Mouse (Mus musculus): ENCODE measurements around the gene Haus8. TPM values are rescaled to one million over a fixed set of nuclear protein-coding genes. Genes with fewer than 3 reads are reported as not detected.
"Not testable (repeated sequence)": the region's sequence is repeated elsewhere in the genome, so short reads cannot be mapped to it uniquely, and the experiment has no call there.

Gene Haus8
- polyA plus RNA-seq, 1 experiment from 2014 or later: 21.9 TPM

DNA sequence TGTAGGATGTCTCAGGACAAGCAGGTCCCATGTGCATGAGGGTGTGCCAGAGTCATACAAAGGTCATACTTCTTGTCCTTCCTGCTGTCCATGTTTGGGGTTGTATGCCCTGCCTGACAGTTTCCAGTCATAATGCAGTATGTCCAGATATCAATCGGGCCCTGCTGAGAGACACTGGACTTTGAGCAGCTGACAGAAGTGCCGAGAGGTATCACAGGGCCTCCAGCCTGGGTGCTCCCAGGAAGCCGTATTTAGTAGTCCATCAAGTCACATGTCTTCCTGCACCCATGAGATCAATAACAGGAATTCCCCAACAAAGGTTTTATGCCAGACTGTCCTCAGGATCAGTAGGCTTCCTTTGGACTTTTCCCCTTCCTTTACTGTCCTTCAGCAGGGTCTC is 27.0 kb upstream of the Haus8 start:
- no peak overlapping the region for H3K4me3 ChIP-seq (replicated peaks; ENCODE audit: low read depth, low read length)
- no peak for DNase-seq (ENCODE audit: low spot score)
- H3K4me1 ChIP-seq (replicated peaks; ENCODE audit: insufficient read depth, low read length): no peaks in the 10 kb centered on the region
- ATAC-seq (replicated peaks; ENCODE audit: low FRiP score, low read depth): no peak
- 0 out of 2 replicates have a peak, but pooled peaks cover 4% of the 10 kb centered on the region for H3K36me3 ChIP-seq (ENCODE audit: insufficient read depth, low read length)
- no peak overlapping the region for H3K9ac ChIP-seq (ENCODE audit: low read depth, low read length)
- 98% methylated on average over 3 of the region's 3 CpGs for WGBS
- H3K9me3 ChIP-seq (replicated peaks; ENCODE audit: low read length): no peaks in the 10 kb centered on the region
- TF ChIP-seq CTCF (IDR thresholded peaks at IDR 0.05; ENCODE audit: low read depth): no peak
- H3K4me2 ChIP-seq (ENCODE audit: low read length): no peak overlapping the region
- H3K27me3 ChIP-seq (ENCODE audit: insufficient read depth, low read length): no peaks in the 10 kb centered on the region
- H3K27ac ChIP-seq: no peak overlapping the region

DNA sequence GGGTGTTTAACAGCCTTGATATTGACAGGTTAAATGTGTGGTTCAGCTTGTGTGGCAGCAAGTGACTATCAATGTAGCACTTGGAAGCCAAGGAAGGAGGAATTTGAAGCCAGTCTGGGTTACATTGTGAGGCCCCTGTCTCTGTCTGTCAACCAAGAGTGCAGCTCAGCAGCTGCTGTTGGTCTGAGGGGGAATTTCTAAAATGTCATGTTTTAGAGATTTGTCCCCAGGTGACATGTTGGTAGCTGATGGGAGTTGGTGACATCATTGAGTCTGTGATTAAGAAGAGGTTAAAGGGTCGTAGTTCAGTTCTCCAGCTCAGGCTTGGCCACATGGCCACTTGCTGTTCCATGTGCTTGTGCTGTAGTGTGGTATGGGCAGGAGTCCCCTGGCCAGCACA is 24.7 kb upstream of the Haus8 start:
- DNase-seq (ENCODE audit: low spot score) (no peak), ATAC-seq (replicated peaks; ENCODE audit: low FRiP score, low read depth) (no peak)
- Histone ChIP-seq H3K9me3 (replicated peaks; ENCODE audit: low read length) (no peaks in the 10 kb centered on the region), H3K9ac (ENCODE audit: low read depth, low read length) (no peak overlapping the region), H3K36me3 (ENCODE audit: insufficient read depth, low read length) (0 out of 2 replicates have a peak, but pooled peaks cover 4% of the 10 kb centered on the region), H3K27me3 (ENCODE audit: insufficient read depth, low read length) (no peaks in the 10 kb centered on the region), H3K27ac (no peak overlapping the region), H3K4me2 (ENCODE audit: low read length) (no peak overlapping the region), H3K4me3 (replicated peaks; ENCODE audit: low read depth, low read length) (no peak overlapping the region), H3K4me1 (replicated peaks; ENCODE audit: insufficient read depth, low read length) (no peaks in the 10 kb centered on the region)
- no peak for TF ChIP-seq CTCF (IDR thresholded peaks at IDR 0.05; ENCODE audit: low read depth)
- 86% methylated on average over 1 of the region's 1 CpGs for WGBS

DNA sequence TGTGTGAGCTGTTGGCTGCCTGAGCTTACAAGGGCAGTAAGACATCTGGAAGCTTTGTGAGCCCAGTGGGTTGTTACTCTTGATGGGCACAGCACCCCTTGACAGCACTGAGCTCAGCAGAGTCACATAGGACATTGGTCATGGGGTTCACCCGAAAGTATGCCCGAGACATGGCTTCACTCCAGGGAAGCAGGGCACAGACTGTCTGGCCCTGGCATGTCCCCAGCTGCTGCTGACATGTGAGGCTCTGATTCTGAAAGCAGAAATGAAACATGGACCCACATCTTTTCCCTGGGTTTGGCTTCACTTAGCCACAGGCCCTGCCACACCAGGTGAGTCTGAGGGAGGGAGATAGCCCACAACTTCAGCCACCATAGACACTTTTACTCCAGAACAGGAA is 24.1 kb upstream of the Haus8 start:
- Histone ChIP-seq H3K4me2 (ENCODE audit: low read length) (no peak overlapping the region), H3K36me3 (ENCODE audit: insufficient read depth, low read length) (0 out of 2 replicates have a peak, but pooled peaks cover 4% of the 10 kb centered on the region), H3K9me3 (replicated peaks; ENCODE audit: low read length) (no peaks in the 10 kb centered on the region), H3K4me1 (replicated peaks; ENCODE audit: insufficient read depth, low read length) (no peaks in the 10 kb centered on the region), H3K27ac (no peak overlapping the region), H3K9ac (ENCODE audit: low read depth, low read length) (no peak overlapping the region), H3K4me3 (replicated peaks; ENCODE audit: low read depth, low read length) (no peak overlapping the region), H3K27me3 (ENCODE audit: insufficient read depth, low read length) (no peaks in the 10 kb centered on the region)
- DNase-seq (ENCODE audit: low spot score) (no peak), ATAC-seq (replicated peaks; ENCODE audit: low FRiP score, low read depth) (no peak)
- TF ChIP-seq CTCF (IDR thresholded peaks at IDR 0.05; ENCODE audit: low read depth): no peak
- WGBS: 100% methylated on average over 2 of the region's 2 CpGs

DNA sequence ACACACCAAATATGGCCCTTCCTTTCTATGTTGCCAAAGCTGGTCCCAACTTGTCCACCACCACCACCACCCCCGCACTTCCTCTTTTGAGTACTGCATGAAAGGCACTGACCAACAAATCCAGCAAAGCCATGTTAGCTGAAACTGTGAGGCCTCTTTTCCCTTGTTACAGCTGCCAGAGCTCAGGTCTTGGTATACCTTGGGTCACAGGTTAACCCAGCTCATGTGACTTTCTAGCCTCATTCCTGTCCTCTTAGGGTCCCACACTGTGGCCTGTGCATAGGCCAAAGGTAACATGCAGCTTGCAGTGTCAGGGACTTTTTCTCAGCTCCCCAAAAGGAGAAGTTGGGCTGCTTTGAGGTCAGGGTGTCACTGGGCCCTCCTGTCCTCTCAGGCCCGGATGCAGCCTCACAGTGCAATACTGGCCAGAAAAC is 23.5 kb upstream of the Haus8 start:
- WGBS: 88% methylated on average over 2 of the region's 2 CpGs
- Histone ChIP-seq H3K9me3 (replicated peaks; ENCODE audit: low read length) (no peaks in the 10 kb centered on the region), H3K27ac (no peak overlapping the region), H3K27me3 (ENCODE audit: insufficient read depth, low read length) (no peaks in the 10 kb centered on the region), H3K4me1 (replicated peaks; ENCODE audit: insufficient read depth, low read length) (no peaks in the 10 kb centered on the region), H3K36me3 (ENCODE audit: insufficient read depth, low read length) (0 out of 2 replicates have a peak, but pooled peaks cover 5% of the 10 kb centered on the region), H3K4me3 (replicated peaks; ENCODE audit: low read depth, low read length) (no peak overlapping the region), H3K9ac (ENCODE audit: low read depth, low read length) (no peak overlapping the region), H3K4me2 (ENCODE audit: low read length) (no peak overlapping the region)
- ATAC-seq (replicated peaks; ENCODE audit: low FRiP score, low read depth): no peak
- no peak for DNase-seq (ENCODE audit: low spot score)
- no peak for TF ChIP-seq CTCF (IDR thresholded peaks at IDR 0.05; ENCODE audit: low read depth)

DNA sequence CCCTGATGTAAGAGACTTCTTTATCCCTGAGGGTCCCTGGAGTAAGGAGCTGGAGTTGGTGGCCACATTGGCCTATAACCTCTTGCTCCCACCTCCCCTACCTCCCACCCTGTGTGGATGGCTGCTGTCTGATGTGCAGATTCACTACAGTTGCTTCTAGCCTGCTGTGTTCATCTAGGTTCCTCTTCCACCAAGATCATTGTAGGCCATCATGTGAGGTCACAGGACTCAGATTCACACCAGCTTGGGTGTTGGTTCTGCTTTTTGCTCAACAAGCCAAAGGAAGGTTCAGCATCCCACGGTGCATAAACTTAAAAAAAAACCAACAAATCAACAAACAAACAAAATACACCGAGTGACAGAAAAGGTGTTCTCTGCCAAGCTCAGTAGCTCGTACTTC is 21.2 kb upstream of the Haus8 start:
- not testable (repeated sequence) for DNase-seq (ENCODE audit: low spot score); H3K4me1 ChIP-seq (replicated peaks; ENCODE audit: insufficient read depth, low read length); H3K4me2 ChIP-seq (ENCODE audit: low read length); H3K4me3 ChIP-seq (replicated peaks; ENCODE audit: low read depth, low read length); H3K27me3 ChIP-seq (ENCODE audit: insufficient read depth, low read length); H3K9me3 ChIP-seq (replicated peaks; ENCODE audit: low read length); H3K27ac ChIP-seq; H3K9ac ChIP-seq (ENCODE audit: low read depth, low read length); ATAC-seq (replicated peaks; ENCODE audit: low FRiP score, low read depth)
- H3K36me3 ChIP-seq (ENCODE audit: insufficient read depth, low read length): peaks cover 14% of the 10 kb centered on the region; the same call in 1 of the 2 replicates
- 83% methylated on average over 3 of the region's 3 CpGs for WGBS

DNA sequence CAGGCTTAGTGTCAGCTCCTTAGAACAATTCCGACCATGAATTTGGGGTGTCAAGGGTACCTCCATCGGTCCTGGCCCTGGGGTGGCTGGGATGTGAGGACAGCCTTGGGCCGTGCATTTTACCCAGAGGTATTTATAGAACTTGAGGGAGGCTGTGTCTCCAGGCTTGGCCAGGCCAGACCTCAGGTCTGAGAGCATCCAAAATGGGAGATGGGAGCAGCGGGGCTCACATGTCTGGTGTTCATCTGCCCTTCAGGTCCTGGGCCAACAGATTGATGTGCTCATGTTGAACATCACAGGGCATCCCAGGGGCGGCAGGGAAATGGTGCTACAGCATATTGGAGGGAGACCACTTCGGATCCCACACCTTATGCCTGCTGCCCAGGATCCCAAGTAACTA is 18.6 kb upstream of the Haus8 start:
- H3K4me3 ChIP-seq (replicated peaks; ENCODE audit: low read depth, low read length): no peak overlapping the region
- H3K27me3 ChIP-seq (ENCODE audit: insufficient read depth, low read length): no peaks in the 10 kb centered on the region
- peaks cover 14% of the 10 kb centered on the region; the same call in 1 of the 2 replicates for H3K36me3 ChIP-seq (ENCODE audit: insufficient read depth, low read length)
- H3K4me1 ChIP-seq (replicated peaks; ENCODE audit: insufficient read depth, low read length): no peaks in the 10 kb centered on the region
- WGBS: 94% methylated on average over 6 of the region's 6 CpGs
- no peak overlapping the region for H3K4me2 ChIP-seq (ENCODE audit: low read length)
- no peaks in the 10 kb centered on the region for H3K9me3 ChIP-seq (replicated peaks; ENCODE audit: low read length)
- no peak for TF ChIP-seq CTCF (IDR thresholded peaks at IDR 0.05; ENCODE audit: low read depth)
- no peak overlapping the region for H3K27ac ChIP-seq
- DNase-seq (ENCODE audit: low spot score): no peak
- H3K9ac ChIP-seq (ENCODE audit: low read depth, low read length): no peak overlapping the region
- no peak for ATAC-seq (replicated peaks; ENCODE audit: low FRiP score, low read depth)

DNA sequence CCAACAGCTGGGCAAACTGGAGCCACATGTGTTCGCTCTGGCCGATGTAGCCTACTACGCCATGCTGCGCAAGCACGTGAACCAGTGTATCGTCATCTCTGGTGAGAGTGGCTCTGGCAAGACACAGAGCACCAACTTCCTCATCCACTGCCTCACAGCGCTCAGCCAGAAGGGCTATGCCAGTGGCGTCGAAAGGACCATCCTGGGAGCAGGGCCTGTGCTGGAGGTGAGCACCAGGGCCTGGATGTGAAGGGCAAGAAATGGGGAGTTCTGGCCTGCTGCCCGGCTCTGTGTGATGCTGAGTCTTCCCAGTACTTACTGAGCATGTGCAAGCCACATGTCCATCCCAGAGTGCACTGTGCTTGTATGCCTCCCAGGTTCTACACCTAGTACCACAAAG is 18.2 kb upstream of the Haus8 start:
- no peak for DNase-seq (ENCODE audit: low spot score)
- no peak for TF ChIP-seq CTCF (IDR thresholded peaks at IDR 0.05; ENCODE audit: low read depth)
- no peak for ATAC-seq (replicated peaks; ENCODE audit: low FRiP score, low read depth)
- Histone ChIP-seq H3K27ac (no peak overlapping the region), H3K27me3 (ENCODE audit: insufficient read depth, low read length) (no peaks in the 10 kb centered on the region), H3K4me1 (replicated peaks; ENCODE audit: insufficient read depth, low read length) (no peaks in the 10 kb centered on the region), H3K4me3 (replicated peaks; ENCODE audit: low read depth, low read length) (no peak overlapping the region), H3K4me2 (ENCODE audit: low read length) (no peak overlapping the region), H3K9ac (ENCODE audit: low read depth, low read length) (no peak overlapping the region), H3K36me3 (ENCODE audit: insufficient read depth, low read length) (peaks cover 14% of the 10 kb centered on the region; the same call in 1 of the 2 replicates), H3K9me3 (replicated peaks; ENCODE audit: low read length) (no peaks in the 10 kb centered on the region)
- WGBS: 95% methylated on average over 10 of the region's 10 CpGs
